Mouse (Mus musculus) heart, postnatal 36 days (tissue): ENCODE measurements around the gene Olfr462. TPM values are rescaled to one million over a fixed set of nuclear protein-coding genes. Genes with fewer than 3 reads are reported as not detected.

Experiments
- DNase-seq, 2 experiments: peaks; one replicate each; pipeline ENCODE4 v3.0.0; 2021 to 2022
- intact Hi-C: fragments of 180-260 bp; cut with DNase I; formaldehyde crosslinking; loops from one replicate; pipeline ENCODE4 v1.15.1; 2025
- total RNA-seq, 2 experiments: library from RNA; stranded (reverse); gene quantifications; 2 replicates each; pipeline ENCODE4 v1.2.3; 2021

Olfr462 gene
- total RNA-seq, 2 experiments from 2014 or later = not detected

DNA sequence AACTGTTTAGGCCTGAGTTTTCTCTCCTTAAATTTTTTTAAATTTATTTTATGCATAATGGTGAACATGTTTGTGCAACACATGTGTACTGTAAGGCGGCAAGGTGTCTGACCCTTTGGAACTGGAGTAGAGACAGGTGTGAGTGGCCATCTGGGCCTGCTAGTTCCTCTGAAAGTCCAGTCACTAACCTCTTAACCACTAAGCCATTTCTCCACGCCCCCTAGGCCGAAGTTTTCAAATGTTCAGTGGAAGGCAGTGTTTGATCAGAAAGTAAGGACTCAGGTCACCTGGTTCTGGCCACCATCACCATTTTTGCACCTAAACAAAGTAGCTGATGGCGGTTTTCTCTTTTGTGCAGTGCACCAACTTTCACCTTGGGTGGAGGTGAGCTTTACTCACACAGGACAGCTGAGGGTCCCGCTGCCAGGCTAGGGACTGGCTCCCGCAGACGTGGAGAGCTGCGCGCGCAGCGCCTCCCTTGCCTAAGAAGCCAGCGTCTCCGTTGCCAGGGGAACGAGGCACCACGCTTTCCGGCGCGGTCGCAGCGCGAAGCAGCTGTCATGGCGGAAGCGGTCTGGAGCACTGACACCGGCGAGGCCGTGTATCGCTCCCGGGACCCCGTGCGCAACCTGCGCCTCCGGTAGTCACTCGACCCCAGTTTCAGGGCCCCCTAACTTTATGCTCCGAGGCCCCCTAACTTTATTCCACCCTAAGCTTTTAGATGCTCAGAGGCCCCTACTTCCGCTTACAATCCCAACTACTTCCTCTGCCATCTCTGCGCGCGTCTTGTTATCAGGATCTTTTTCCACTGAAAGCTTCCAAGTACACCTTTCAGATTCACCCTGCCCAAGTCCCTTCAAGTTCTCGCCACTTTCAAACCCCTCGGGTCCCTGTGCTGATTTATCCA is 39.1 kb downstream of the Olfr462 start, which contains the start of gene Mks1:
Gene Mks1 (plus strand): TSS at position 526 of the 907 bp plus-strand sequence.
- peak; percentile 83 to 86 for DNase-seq
- intact Hi-C loops = loop anchor here (5.0 kb wide), 1 partner anchor 116 kb away; the partner anchor contains the start of gene Supt4a

DNA sequence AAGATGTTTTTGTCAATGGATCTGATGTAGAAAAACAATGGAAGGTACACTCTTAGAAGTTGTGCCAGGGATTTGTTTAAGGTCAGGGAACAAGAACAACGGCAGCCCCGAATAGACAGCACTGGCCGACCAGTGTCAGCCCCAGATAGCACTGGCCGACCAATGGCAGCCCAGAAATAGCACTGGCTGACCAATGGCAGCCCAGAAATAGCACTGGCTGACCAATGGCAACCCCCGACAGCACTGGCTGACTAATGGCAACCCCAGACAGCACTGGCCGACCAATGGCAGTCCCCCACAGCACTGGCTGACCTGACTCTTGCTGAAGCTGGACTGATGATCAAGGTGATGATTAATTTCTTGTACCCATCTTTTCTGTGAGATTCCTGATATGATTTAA is 44.2 kb downstream of the Olfr462 start:
- DNase-seq = no peak
- intact Hi-C loops = no loop called here

DNA sequence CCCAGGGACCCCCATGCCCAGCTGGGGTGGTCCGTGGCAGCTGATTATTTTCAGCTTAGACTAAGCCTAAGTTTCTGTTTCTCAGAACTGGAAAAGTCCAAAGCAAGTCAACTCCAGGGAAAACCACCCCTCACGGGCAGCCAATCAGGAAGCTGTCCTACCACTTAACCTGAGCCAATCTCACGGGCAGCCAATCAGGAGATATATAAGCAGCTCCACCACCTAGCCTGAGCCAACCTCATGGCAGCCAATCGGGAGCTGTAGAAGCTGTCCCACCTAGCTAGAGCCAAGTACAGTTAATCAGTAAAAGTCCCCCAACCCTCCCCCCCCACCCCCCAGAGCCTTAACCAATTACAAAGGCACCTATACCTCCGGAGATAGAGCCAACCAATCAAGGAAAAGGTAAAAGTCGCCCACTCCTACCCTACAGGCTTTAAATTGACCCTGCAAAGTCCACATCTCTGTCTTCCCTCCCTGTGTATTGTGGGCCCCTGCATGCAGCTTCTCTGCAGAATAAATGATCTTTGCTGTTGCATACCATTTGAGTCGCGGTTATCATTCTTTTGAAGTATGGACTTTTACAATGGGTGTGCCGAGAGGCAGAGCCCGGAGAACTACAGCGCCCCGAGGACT is 45.0 kb downstream of the Olfr462 start:
- intact Hi-C loops = no loop called here
- no peak for DNase-seq

DNA sequence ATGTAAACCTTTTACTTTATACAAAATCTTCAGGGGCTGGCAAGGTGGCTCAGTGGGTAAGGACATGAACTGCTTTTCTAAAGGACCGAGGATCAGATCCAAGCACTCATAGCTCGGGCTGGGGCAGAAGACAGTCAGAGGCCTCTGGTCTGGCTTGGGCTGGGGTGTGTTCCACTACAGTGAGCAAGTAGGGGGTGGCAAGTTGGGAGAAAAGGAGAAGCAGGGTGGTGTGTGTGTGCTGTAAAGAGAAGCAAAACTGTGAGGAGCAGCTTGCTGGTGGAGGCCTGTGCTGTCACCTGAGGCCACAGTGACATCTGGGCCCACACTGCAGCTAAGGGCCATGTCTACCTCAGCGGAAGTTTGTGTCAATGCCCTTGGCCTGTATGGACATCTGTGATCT is 50.6 kb downstream of the Olfr462 start:
- no peak for DNase-seq
- intact Hi-C loops = no loop called here

DNA sequence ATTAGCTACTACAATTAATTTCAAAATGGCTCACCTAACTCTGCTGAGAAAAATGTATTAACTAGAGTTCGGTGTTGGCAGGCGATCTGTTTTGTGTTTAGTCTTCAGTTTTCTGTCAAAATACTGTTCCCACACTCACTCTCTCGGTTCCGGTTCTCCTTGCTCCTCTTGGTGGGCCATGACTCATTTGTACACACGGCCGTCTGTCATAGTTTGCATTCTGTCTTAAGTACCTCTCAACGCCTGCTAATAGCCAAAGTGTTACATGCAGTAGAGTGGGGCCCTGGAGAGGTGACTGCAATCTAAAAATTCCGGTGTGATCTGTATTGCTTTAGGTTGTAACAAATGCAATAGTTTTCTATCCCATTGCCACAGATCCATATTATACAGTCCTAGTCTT is 51.4 kb downstream of the Olfr462 start:
- intact Hi-C loops = no loop called here

More for the DNA sequence above, 51.4 kb downstream of the Olfr462 start:
- no peak for DNase-seq

Other genes starting within 250 kb of the Olfr462 start
- under 1 TPM; 0.24 to 0.47 TPM for gene Rnf43, start 229.5 kb downstream of the Olfr462 start, total RNA-seq
- 10 to 100 TPM; 46.5 to 55.3 TPM for gene Supt4a, start 154.7 kb downstream of the Olfr462 start, total RNA-seq
- gene Tspoap1, start 131.7 kb downstream of the Olfr462 start, total RNA-seq = under 1 TPM in 1 of 2 experiments, not detected in 1; 0.08 TPM
- not detected for gene Mpo, start 98.7 kb downstream of the Olfr462 start, total RNA-seq
- gene Lpo, start 64.0 kb downstream of the Olfr462 start, total RNA-seq = not detected
- gene Mks1, start 39.1 kb downstream of the Olfr462 start, total RNA-seq = 1 to 10 TPM; 1.9 to 3.1 TPM
- not detected for gene Epx, start 16.7 kb downstream of the Olfr462 start, total RNA-seq
- gene Olfr463, start 5.1 kb upstream of the Olfr462 start, total RNA-seq = not detected
- not detected for gene Olfr464, start 28.7 kb upstream of the Olfr462 start, total RNA-seq
- gene Dynll2, start 95.3 kb upstream of the Olfr462 start, total RNA-seq = 100 to 1,000 TPM; 340 to 392 TPM
- gene Srsf1, start 155.1 kb upstream of the Olfr462 start, total RNA-seq = 10 to 100 TPM; 80.2 to 99.7 TPM
- gene Vezf1, start 176.0 kb upstream of the Olfr462 start, total RNA-seq = 10 to 100 TPM; 45.0 to 46.7 TPM
- 10 to 100 TPM; 47.9 to 54.2 TPM for gene Cuedc1, start 205.8 kb upstream of the Olfr462 start, total RNA-seq